Mouse (Mus musculus): ENCODE measurements around the gene Nufip1.

- no peak for TF ChIP-seq CTCF (IDR thresholded peaks at IDR 0.05; ENCODE audit: low read depth, low read length)
- no peak for TF ChIP-seq TAL1 (conservative IDR thresholded peaks at IDR 0.05; ENCODE audit: low read depth, low read length)
Observed at GRCm38 (mm10) chr14:76120472-76120871, 9.8 kb downstream of the Nufip1 start.

All from G1E (cell line).